Mouse (Mus musculus) left cerebral cortex, adult 9 months (tissue): ENCODE measurements around the gene Foxn3.
"Not testable (repeated sequence)": the region's sequence is repeated elsewhere in the genome, so short reads cannot be mapped to it uniquely, and the experiment has no call there.

ENCODE experiments used
- DNase-seq, 2 experiments: peaks; one replicate each; pipeline ENCODE4 v3.0.0; 2022; ENCODE audit warnings: low spot score in 2 of 2

Gene Foxn3

GRCm38 (mm10) chr12:99224863-99225603 lies 338.3 kb downstream of the Foxn3 start:
- peak in 1 of 2 experiments; percentile 47 for DNase-seq

- DNase-seq = no peak
These were observed 342.1 kb downstream of the Foxn3 start for GRCm38 (mm10) chr12:99221087-99221846.

GRCm38 (mm10) chr12:99220333-99220732 lies 343.0 kb downstream of the Foxn3 start:
- peak in 1 of 2 experiments; percentile 50 for DNase-seq

GRCm38 (mm10) chr12:99219812-99220211 lies 343.6 kb downstream of the Foxn3 start:
- no peak for DNase-seq

- no peak for DNase-seq
These were observed 346.2 kb downstream of the Foxn3 start for GRCm38 (mm10) chr12:99217145-99217698.

GRCm38 (mm10) chr12:99216341-99216761 lies 347.0 kb downstream of the Foxn3 start:
- DNase-seq = no peak

- no peak for DNase-seq
These were observed 347.7 kb downstream of the Foxn3 start for GRCm38 (mm10) chr12:99215521-99216255.

- DNase-seq = no peak
These were observed 349.3 kb downstream of the Foxn3 start for GRCm38 (mm10) chr12:99214098-99214497.

- no peak for DNase-seq
These were observed 350.2 kb downstream of the Foxn3 start for GRCm38 (mm10) chr12:99213218-99213617.

- DNase-seq = no peak
These were observed 353.6 kb downstream of the Foxn3 start for GRCm38 (mm10) chr12:99209801-99210200.

GRCm38 (mm10) chr12:99208251-99208650 lies 355.1 kb downstream of the Foxn3 start:
- DNase-seq = no peak

GRCm38 (mm10) chr12:99207014-99207612 lies 356.3 kb downstream of the Foxn3 start:
- no peak for DNase-seq

- no peak for DNase-seq
These were observed 357.6 kb downstream of the Foxn3 start for GRCm38 (mm10) chr12:99205734-99206133.

- DNase-seq = no peak
These were observed 364.3 kb downstream of the Foxn3 start for GRCm38 (mm10) chr12:99199124-99199483.

- DNase-seq = no peak
These were observed 364.8 kb downstream of the Foxn3 start for GRCm38 (mm10) chr12:99198428-99199123.

- DNase-seq = no peak
These were observed 366.4 kb downstream of the Foxn3 start for GRCm38 (mm10) chr12:99197031-99197430.

- no peak for DNase-seq
These were observed 367.7 kb downstream of the Foxn3 start for GRCm38 (mm10) chr12:99195655-99196054.

- not testable (repeated sequence) for DNase-seq
These were observed 369.3 kb downstream of the Foxn3 start for GRCm38 (mm10) chr12:99194120-99194519.

- no peak for DNase-seq
These were observed 375.7 kb downstream of the Foxn3 start for GRCm38 (mm10) chr12:99187671-99188070.

GRCm38 (mm10) chr12:99186239-99186638 lies 377.1 kb downstream of the Foxn3 start:
- DNase-seq = no peak

- DNase-seq = no peak
These were observed 380.1 kb downstream of the Foxn3 start for GRCm38 (mm10) chr12:99183261-99183792.
